Mouse (Mus musculus): ENCODE results near the gene Vmn1r85.

The Vmn1r85 gene

DNA sequence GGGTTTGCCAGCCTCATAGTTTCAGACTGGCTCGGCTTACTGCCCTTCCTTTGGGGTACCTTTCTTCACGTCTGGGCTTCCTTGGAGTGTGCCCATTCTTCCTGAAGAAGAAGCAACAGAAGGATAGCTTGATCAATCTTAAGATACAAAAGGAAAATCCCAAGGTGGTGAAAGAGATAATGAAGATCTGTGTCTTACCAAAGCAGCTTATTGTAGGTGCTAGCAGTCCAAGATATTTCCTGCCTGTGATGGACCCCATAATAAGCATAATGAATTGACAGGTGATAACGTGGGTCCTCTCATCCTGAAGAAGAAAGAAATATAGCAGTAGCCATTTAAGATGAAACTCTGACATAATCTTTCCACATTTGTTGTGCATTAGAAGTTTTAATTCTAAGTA, at the start of gene Vmn1r85:
Vmn1r85 (minus strand) TSS at position 101 of the 400 bp plus-strand sequence.
- no peak for DNase-seq (ENCODE audit: low read depth)

DNA sequence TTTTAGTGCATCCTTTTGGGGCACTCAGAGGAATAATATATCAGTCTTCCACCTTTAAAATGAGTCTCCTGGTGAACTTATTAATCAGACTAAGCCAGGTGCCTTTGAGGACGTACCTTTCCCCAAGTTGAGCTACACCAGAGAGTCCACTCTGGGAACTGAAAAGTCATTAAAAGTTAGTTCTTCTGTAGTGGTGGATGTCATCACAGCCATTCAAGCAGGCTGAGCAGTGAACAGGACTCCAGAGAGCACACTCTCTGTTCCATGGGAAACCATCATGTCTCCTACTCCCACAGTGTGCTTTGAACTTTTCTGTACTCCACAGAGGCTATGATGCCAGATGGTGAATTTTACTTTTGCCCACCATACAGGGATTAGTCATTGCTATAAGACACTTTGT, 45.1 kb upstream of the Vmn1r85 start, which contains the start of gene Vmn1r87:
Vmn1r87 (minus strand) TSS at position 101 of the 400 bp plus-strand sequence.
- DNase-seq (ENCODE audit: low read depth) = no peak

DNA sequence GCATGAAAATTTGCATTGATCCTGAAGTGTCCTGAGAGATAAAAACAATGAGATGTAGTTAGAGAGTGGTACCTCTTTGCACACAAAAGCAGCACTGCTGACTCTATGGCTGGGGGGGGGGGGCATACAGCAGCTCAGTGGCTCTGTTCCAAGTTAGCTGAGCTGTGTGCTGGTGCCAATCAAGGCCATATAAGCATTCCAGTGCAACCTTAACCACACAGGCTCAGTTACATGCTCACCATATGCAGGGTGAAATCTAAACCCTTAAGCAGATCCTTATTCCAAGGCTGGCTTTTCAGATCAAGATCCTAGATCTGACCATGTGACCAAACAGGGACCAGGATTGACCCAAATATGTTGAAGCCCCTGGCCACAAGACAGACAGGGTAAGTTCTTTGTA, 42.4 kb upstream of the Vmn1r85 start:
- no peak for DNase-seq (ENCODE audit: low read depth)

DNA sequence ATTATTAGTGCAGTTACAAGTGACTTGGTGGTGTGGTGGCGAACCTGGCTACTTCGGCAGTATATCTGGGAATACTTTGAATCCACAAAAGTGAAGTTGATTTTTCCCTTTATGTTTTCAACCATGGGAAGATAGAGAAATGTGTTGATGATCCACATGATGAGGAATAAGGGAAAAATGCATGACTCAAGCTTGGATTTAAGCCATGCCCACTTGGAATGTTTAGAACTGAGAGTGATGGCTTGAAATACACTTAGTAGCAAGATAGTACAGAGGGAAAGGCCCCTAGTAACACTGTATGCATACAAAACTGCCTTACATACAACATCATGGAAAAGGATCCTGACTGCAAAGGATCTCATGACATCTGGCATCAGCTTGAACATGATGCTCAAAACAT, 36.9 kb upstream of the Vmn1r85 start:
- DNase-seq (ENCODE audit: low read depth) = no peak

DNA sequence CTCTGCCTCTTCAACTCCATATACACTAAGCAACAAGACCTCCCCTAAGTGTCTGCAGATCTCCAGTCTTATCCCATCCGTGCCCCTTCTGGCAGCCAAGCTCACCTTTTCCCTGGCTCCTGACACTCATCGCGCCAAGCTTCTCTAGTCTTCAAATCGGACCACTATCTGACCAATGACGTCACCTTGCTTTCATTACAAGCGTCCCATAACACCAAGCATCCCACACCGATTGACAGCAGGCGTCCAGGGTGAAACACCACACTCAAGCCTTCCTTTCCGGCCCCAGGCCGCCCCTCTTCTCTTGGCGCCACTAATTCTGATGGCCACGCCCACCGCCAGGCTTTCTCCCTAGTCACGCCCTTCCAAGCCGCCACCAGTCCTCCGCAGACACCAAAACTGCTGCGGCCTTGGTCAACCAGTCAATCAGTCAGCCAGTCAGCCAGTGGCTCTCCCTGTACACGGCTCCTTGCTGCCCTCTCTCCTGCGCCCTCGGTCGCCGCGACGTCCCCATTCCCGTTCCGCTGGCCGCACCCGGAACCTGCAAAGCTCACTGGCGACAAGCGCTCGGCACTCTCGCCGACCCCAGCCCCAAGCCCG, 28.7 kb upstream of the Vmn1r85 start:
- DNase-seq (ENCODE audit: low read depth) = peak; percentile 16

DNA sequence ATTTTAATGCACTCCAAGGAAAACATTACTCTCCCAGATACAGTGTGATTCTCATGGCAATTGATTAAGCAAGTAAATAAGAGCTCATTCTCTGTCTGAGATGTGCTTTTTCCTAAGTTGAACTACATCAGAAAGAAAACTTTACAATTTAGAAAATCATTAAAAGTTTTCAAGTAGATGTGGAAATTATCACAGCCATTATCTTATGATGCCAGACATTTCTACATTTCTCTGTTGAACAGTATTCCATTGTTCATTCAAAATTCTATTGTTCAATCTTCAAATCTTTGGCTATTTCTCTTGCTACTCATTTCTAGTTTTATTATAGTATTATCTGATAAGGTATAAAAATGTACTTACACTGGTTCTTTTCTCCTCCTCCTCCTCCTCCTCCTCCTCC, 24.8 kb upstream of the Vmn1r85 start, which contains the start of gene Vmn1r86:
Vmn1r86 (minus strand) TSS at position 101 of the 400 bp plus-strand sequence.
- no peak for DNase-seq (ENCODE audit: low read depth)

- DNase-seq (ENCODE audit: low read depth) = no peak
Measured at GRCm38 (mm10) chr7:13072293-13072692, 22.7 kb downstream of the Vmn1r85 start.

DNA sequence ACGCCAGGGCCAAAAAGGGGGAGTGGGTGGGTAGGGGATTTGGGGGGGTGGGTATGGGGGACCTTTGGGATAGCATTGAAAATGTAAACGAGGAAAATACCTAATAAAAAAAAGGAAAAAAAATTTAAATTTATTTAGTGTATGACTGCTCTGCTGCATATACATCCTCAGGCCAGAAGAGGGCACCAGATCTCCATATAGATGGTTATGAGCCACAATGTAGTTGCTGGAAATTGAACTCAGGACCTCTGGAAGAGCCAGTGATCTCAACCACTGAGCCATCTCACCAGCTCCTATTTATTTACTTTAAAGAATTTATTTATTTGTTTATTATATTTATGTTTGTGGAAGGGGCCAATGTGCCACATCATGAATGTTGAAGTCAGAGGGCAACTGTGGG, 31.6 kb downstream of the Vmn1r85 start:
- peak; percentile 48 for DNase-seq (ENCODE audit: low read depth)

- DNase-seq (ENCODE audit: low read depth) = no peak
Measured at GRCm38 (mm10) chr7:13059536-13059935, 35.4 kb downstream of the Vmn1r85 start.

DNA sequence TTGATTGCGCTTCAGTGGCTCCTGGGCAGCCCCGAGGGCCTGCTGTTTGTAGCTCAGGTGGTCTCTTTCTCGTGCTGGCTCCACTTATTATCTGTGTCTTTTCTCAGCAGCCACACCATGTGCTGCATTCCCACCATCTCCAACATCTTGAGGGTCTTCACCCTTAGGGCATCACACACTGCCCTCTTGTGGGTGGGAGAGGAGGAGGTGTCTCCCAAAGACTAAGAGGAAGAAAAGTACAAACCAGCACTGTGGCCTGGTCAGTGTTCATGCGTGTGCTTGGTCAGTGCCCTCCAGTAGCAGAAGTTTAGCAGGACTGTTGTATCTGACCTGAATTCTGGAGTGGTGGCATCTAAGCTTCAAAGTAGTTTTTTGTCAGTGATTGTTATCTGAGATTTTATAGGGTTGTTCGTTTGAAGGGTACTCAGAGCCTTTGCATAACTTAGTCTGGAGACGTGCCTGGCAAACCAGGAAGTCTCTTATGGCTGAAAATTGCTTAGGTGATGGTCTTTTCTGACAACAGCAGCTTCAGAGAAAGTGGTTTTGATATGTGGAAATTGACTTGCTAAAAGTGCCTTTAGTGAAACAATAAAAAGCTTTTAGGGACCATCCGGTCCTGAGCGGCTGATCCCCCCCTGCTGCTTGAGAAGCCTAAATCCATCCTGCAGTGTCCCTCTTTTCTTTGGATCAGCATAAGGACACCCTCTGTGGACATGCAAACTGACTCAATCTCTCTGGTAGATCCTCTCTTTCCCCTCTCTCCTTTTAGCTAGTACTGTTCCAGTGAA, 37.9 kb downstream of the Vmn1r85 start:
- peak; percentile 21 for DNase-seq (ENCODE audit: low read depth)

DNA sequence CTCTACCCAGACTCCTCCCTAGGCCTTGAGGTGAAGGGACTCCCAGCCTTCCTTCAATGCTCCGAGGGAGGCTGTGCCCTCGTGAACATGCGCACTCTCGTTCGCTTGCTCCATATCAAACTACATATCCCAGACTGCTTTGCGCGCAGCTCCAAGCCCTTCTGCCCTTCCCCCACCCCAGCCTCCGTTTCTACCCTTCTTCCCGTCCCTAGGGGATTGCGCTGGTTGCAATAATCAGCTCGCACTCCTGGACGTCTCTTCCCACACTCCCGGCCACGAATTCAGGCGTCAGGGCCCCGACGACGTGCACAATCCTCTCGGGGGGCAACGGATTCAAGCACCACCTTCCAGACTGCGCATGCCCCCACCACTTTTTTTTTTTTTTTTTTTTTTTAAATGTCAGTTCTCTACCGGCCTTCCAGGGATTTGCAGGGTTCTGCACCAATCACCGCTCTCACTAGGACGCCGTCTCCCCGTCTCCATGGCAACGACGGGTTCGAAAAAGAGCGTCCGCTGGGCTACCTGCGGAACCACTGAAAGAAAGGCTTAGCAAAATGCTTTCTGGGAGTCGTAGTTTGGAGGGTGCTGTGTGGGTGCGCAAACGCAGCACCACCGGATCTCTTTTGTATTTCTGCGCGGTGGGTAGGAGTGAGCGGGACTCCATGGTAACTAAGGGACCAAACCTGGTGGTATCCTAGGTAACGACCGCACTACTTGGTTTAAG, 40.5 kb downstream of the Vmn1r85 start, which contains the start of gene Mzf1:
Mzf1 (minus strand) TSS at position 478 of the 724 bp plus-strand sequence.
- peak; percentile 80 for DNase-seq (ENCODE audit: low read depth)

DNA sequence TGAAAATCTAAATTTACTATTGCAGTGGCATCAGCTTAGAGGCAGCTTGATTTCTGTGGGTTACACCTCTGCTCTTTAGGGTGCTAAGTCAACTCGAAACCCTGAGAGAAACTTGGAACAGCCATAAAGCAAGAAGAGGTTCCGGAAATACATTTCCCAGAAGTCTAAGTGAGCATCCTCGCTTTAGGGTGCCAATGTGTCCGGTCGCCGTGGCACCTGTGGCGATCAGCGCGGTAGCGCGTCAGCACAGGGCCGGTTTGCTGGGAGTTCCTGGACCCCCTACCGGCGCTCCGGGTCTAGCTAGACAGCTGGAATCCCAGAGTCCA, 41.0 kb downstream of the Vmn1r85 start:
- no peak for DNase-seq (ENCODE audit: low read depth)

DNA sequence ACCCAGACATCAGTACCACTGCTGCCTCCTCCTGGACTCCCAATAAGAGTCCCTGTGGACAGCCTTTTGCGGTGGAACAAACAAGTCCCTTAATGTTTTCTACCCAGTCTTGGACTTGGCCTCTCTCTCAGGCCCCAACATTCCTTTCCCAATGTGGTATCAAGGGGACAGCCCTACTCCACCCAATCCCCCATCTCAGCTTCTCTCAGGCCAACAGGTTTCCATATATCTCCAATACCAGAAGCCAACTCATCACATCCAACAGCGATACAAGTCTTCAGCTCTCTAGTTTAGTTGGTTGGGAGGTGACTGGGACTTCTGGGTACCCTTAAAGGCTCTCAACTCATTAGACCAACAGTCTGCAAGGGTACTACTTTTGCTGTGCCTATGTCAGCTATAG, 41.5 kb downstream of the Vmn1r85 start:
- DNase-seq (ENCODE audit: low read depth) = no peak

GRCm38 (mm10) chr7:13053001-13053400, 42.0 kb downstream of the Vmn1r85 start:
- no peak for DNase-seq (ENCODE audit: low read depth)

- DNase-seq (ENCODE audit: low read depth) = peak; percentile 88
Measured at GRCm38 (mm10) chr7:13046084-13046483, 48.9 kb downstream of the Vmn1r85 start.

GRCm38 (mm10) chr7:13044254-13044625, 50.7 kb downstream of the Vmn1r85 start:
- no peak for DNase-seq (ENCODE audit: low read depth)

GRCm38 (mm10) chr7:13043445-13044253, 51.3 kb downstream of the Vmn1r85 start:
- no peak for DNase-seq (ENCODE audit: low read depth)

DNA sequence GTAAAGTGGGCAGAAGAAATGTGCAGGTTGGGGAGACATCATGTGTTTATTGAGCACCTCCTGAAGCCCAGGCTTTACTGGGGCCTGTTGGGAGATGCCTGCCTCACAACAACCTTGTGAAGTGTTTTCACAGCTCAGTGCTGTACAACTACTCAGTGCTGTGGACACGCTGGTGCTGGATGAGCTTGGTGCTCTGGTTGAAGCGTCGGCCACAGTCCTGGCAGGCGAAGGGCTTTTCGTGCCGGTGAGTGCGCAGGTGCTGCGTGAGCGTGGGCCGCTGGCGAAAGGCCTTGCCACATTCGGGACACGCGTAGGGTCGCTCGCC, 51.9 kb downstream of the Vmn1r85 start:
- no peak for DNase-seq (ENCODE audit: low read depth)

GRCm38 (mm10) chr7:13042511-13042910, 52.5 kb downstream of the Vmn1r85 start:
- no peak for DNase-seq (ENCODE audit: low read depth)

GRCm38 (mm10) chr7:13041256-13041655, 53.7 kb downstream of the Vmn1r85 start:
- DNase-seq (ENCODE audit: low read depth) = no peak

DNA sequence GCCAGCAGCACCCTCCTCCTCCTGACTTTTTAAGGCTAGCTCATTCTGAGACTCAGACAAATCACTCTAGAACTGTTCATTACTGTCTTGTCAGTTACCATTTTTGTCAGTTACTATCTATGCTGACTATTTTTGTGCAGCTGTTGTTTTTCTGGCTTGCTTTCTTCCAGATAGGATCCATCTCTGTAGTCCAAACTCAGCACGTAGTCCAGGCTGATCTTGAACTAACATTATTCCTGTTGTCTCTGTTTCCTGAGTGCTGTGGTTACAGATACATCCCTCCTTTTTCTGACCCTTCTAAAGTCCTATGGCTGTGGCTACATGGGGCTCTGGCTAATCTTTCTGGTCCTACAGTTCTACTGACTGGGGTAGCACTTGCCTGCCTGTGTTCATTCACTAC, 55.8 kb downstream of the Vmn1r85 start:
- DNase-seq (ENCODE audit: low read depth) = no peak

DNA sequence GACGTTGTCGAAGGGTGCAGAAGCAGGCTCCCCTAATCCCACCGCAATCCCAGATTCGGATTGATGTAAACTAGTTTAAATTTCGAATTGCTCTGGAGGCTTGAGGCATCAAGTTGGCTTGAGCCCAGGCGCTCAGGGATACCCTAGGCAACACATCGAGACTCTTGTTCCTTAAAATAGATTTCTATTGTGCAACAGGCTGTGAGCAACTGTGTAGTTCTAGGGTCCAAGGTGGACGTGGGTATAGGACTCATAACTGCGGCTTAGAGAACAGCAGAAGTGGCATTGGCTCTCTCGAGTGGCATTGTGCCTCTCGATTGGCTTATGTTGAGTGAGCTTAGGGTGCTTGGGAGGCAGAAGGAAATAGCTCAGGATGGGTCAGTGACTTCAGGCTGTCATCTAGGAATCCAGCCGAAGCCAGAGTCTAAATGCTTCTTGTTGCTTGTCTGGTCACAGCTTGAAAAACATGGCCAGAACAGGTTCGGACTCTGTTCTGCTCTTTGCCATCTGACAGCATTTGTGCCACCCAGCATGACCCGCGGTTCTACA, 56.3 kb downstream of the Vmn1r85 start:
- peak; percentile 89 for DNase-seq (ENCODE audit: low read depth)

Measured in 416B (cell line).